Mouse (Mus musculus): ENCODE data around the gene Ntn3.

DNA sequence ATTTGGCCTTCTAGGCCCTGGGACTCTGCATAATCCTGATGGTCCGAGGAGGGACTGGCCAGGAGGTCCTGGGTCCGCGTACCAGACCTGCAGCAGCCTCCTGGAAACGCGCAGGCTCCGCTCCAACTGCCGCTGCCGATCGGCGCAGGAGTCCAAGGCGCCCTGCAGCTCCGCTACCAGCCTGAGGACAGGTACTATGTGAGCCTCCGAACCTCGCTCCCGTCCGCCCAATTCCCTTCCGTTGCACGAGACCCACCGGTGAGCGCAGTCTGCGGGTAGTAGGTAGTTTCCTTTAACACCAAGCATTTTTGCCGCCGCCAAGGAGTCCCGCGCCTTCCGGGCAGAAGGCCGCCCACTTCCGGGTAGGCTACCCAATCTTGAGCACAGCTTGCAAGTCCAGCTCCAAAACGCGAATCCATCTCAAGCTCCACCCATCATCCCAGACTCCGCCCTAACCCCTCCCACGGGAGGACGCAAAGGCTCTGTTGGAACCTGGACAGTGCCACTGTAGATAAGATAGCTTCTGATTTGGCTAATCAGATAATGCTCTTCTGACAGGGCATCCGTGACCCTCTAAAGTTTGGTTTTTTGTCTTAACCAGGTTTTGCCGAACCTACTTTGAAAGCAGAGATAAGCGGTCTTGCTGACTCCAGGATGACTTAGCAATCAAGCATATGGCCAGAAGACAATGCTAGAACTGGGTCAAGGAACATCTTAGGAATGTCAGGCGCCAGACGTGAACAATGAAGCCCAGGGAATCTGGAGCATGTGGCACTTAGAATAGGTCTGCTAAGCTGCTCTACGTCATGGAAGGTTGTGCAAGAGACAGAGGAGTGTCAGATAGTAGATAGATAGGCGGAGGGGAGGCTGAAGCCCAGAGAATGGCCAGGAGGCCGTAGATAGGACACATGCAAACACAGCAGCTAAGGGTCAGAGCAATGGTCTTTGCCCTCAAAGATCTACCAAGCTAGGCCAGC, 11.4 kb upstream of the Ntn3 start, which contains the start of gene Tedc2:
- no peak for TF ChIP-seq ZNF384 (IDR thresholded peaks at IDR 0.05; ENCODE audit: low read depth, low read length)
- no peak for TF ChIP-seq CHD2 (IDR thresholded peaks at IDR 0.05; ENCODE audit: low read depth, low read length)
- TF ChIP-seq HCFC1 (IDR thresholded peaks at IDR 0.05; ENCODE audit: borderline replicate concordance, insufficient read depth, low read length): 0 out of 2 replicates have a peak, but pooled peaks have one; percentile 23
- TF ChIP-seq MAFK (IDR thresholded peaks at IDR 0.05; ENCODE audit: insufficient read depth, low read depth, low read length): peak; percentile 82
- no peak for TF ChIP-seq ZC3H11A (IDR thresholded peaks at IDR 0.05; ENCODE audit: borderline replicate concordance, low read depth, low read length)
